Mouse (Mus musculus) ES-E14 (cell line): ENCODE measurements around the gene Grip1.

ENCODE experiments used
- CHD2 ChIP-seq: IDR thresholded peaks from 2 replicates; pipeline ENCODE4 v1.6.1; 2014; ENCODE audit warnings: mild to moderate bottlenecking, low read depth, low read length, inconsistent platforms
- HCFC1 ChIP-seq: IDR thresholded peaks from 2 replicates; pipeline ENCODE4 v1.6.1; 2012; ENCODE audit warnings: low read length, inconsistent platforms, borderline replicate concordance; ENCODE audit not compliant: insufficient read depth
- MAFK ChIP-seq: IDR thresholded peaks from 2 replicates; pipeline ENCODE4 v1.6.1; 2014; ENCODE audit warnings: mild to moderate bottlenecking, low read depth, low read length, inconsistent platforms; ENCODE audit not compliant: insufficient read depth
- ZC3H11A ChIP-seq: IDR thresholded peaks from 2 replicates; pipeline ENCODE4 v1.6.1; 2012; ENCODE audit warnings: low read depth, mild to moderate bottlenecking, inconsistent platforms, low read length, borderline replicate concordance
- ZNF384 ChIP-seq: IDR thresholded peaks from 2 replicates; pipeline ENCODE4 v1.6.1; 2012; ENCODE audit warnings: low read depth, low read length, inconsistent platforms

GRCm38 (mm10) chr10:119839645-119840044, 386.0 kb downstream of the Grip1 start:
- TF ChIP-seq MAFK (no peak), ZNF384 (no peak), CHD2 (no peak), HCFC1 (no peak), ZC3H11A (no peak)
